Mouse (Mus musculus) layer of hippocampus, adult 6 months (tissue): Measurements from ENCODE around the gene Erg. TPM values are rescaled to one million over a fixed set of nuclear protein-coding genes. Genes with fewer than 3 reads are reported as not detected.

Source experiments
- long read RNA-seq, 2 experiments: library from polyadenylated mRNA; unstranded; transcript quantifications; one replicate each; pipeline ENCODE4 v2.0.0; 2019 to 2020
- polyA plus RNA-seq: library from polyadenylated mRNA; unstranded; fragments of <200 nt; fragmentation: Nextera tagmentation; gene quantifications from 2 replicates; pipeline ENCODE4 v1.2.3, GENCODE M21; 2021

Erg gene
- 0.40 and 0.58 TPM in 2 replicates for polyA plus RNA-seq
- long read RNA-seq, experiment 1, partial matches to known transcripts: 0 of 1 reads
- long read RNA-seq, experiment 1, other reads (novel, unspliced or antisense): 1 of 1 reads
- long read RNA-seq, experiment 2: 0 reads

DNA sequence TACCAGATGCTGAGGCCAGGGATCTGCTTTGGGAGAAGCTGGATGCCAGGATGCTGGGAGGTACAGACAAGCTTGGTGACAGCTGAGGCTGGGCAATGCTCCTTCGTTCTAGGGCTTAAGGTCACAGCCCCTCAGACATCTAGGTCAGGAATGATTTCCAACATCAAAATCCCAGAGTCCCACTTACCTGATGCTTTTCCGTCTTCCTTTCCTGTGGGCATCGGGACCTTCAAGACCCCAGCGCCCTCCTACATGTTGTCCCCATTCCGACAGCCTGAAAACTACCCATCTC, at the start of gene Erg:
TSS of gene Erg (minus strand) at position 283 of the 292 bp plus-strand sequence.

Other genes with a start within 250 kb of the Erg start
- gene Ets2, start 115.5 kb upstream of the Erg start, polyA plus RNA-seq: 25.1 and 41.2 TPM in 2 replicates